Comparison of ENCODE assay signal across 7 mouse cellular contexts in the genomic region with DNA sequence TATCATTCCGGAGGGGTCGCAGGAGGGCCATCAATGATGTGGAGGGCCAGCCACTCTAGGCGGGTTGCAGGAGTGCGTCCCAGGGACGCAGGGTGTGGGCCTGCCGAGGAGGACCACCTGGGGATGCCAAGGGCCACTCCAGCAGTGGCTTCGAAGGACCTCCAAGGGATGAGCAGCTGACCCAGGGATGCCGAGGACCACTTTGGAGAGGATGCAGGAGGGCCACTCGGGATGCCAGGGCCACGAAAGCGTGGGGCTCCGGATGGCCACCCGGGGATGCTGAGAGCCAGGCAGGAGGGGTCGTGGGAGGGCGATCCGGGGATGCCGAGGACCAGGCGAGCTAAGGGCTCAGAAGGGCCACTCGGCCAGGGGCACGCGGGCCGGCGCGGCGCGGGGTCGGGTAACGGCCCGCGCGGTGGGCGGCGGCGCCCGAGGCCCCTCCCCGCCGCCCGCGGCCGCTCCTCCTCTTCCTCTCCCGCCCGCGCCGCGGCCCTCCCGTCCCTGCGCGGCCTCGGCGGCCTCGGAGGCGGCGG. TPM values are rescaled to one million over a fixed set of nuclear protein-coding genes. Genes with fewer than 3 reads are reported as not detected.
DNase-seq lines count a peak whose midpoint lies in the region; ATAC-seq and TF ChIP-seq lines count a peak whose summit lies in the region.

A gene (plus strand): TSS at position 530 of the 533 bp plus-strand sequence.

- no peaks in the 10 kb centered on the region for H3K9me3 ChIP-seq in forebrain, embryonic 10.5 days
- no peaks in the 10 kb centered on the region for H3K9me3 ChIP-seq in heart, postnatal 0 days (replicated peaks; ENCODE audit: control insufficient read depth, low read length)
- no peaks in the 10 kb centered on the region for H3K9me3 ChIP-seq in lung, embryonic 15.5 days

- peak; percentile 62 for ATAC-seq in heart, postnatal 0 days (ENCODE audit: insufficient read depth, low read depth)
- ATAC-seq in lung, embryonic 15.5 days (ENCODE audit: borderline replicate concordance, extremely low read depth, low FRiP score, low TSS enrichment): peak; percentile 78

- WGBS in forebrain, embryonic 10.5 days: 3% methylated on average over 31 of the region's 53 CpGs
- WGBS in heart, postnatal 0 days: 5% methylated on average over 13 of the region's 53 CpGs
- WGBS in lung, embryonic 15.5 days: 1% methylated on average over 18 of the region's 53 CpGs
- 3% methylated on average over 38 of the region's 53 CpGs for WGBS in olfactory bulb, adult 2 months

- peak within 1 kb of the TSS; percentile 88 for H3K9ac ChIP-seq in heart, postnatal 0 days (replicated peaks; ENCODE audit: low read depth, low read length)
- H3K9ac ChIP-seq in lung, embryonic 15.5 days: peak within 1 kb of the TSS; percentile 94

- no peak for TF ChIP-seq CTCF in brain, embryonic 14.5 days (IDR thresholded peaks at IDR 0.05; ENCODE audit: borderline replicate concordance, extremely low read depth, insufficient read depth, insufficient read length)
- TF ChIP-seq CTCF in heart, postnatal 0 days (IDR thresholded peaks at IDR 0.05; ENCODE audit: low read depth): no peak
- TF ChIP-seq CTCF in olfactory bulb, adult 2 months (IDR thresholded peaks at IDR 0.05; ENCODE audit: insufficient read depth, low read depth, low read length): no peak

- 0 out of 2 replicates have a peak, but pooled peaks cover 5% of the 10 kb centered on the region for H3K27me3 ChIP-seq in forebrain, embryonic 10.5 days (ENCODE audit: poor library complexity, severe bottlenecking)
- 0 out of 2 replicates have a peak, but pooled peaks cover 5% of the 10 kb centered on the region for H3K27me3 ChIP-seq in heart, postnatal 0 days (ENCODE audit: control insufficient read depth, insufficient read depth, low read length)
- no peaks in the 10 kb centered on the region for H3K27me3 ChIP-seq in lung, embryonic 15.5 days

- peaks cover 50% of the 10 kb centered on the region for H3K4me1 ChIP-seq in forebrain, embryonic 10.5 days
- H3K4me1 ChIP-seq in heart, postnatal 0 days (ENCODE audit: control insufficient read depth, insufficient read depth): peaks cover 33% of the 10 kb centered on the region
- H3K4me1 ChIP-seq in lung, embryonic 15.5 days: peaks cover 33% of the 10 kb centered on the region
- H3K4me1 ChIP-seq in olfactory bulb, adult 2 months (ENCODE audit: control insufficient read depth, insufficient read depth, low read length): peaks cover 46% of the 10 kb centered on the region

- peak; percentile 75 for DNase-seq in Muller cell, postnatal 12 days (ENCODE audit: inconsistent ontology term)
- DNase-seq in brain, embryonic 14.5 days (ENCODE audit: low read depth): peak; percentile 68
- peak; percentile 58 for DNase-seq in forebrain, embryonic 10.5 days (ENCODE audit: extremely low spot score, low spot score)
- peak; percentile 46 for DNase-seq in heart, postnatal 0 days (ENCODE audit: low spot score)
- DNase-seq in kidney, postnatal 4 days: peak; percentile 65 to 77

- TF ChIP-seq POLR2A in brain, embryonic 14.5 days (IDR thresholded peaks at IDR 0.05; ENCODE audit: borderline replicate concordance, extremely low read depth, insufficient read depth, insufficient read length, poor library complexity, severe bottlenecking): peak; percentile 70; the same call in 1 of the 2 replicates
- peak; percentile 15; the same call in 1 of the 2 replicates for TF ChIP-seq POLR2A in olfactory bulb, adult 2 months (IDR thresholded peaks at IDR 0.05; ENCODE audit: insufficient read depth, low read depth, low read length)

- peak within 1 kb of the TSS; percentile 98 for H3K27ac ChIP-seq in forebrain, embryonic 10.5 days
- H3K27ac ChIP-seq in heart, postnatal 0 days (ENCODE audit: low read depth): peak within 1 kb of the TSS; percentile 78
- peak within 1 kb of the TSS; percentile 69 for H3K27ac ChIP-seq in lung, embryonic 15.5 days
- H3K27ac ChIP-seq in olfactory bulb, adult 2 months (ENCODE audit: insufficient read depth, low read depth, low read length): peak within 1 kb of the TSS; percentile 52

- H3K4me2 ChIP-seq in heart, postnatal 0 days (ENCODE audit: low read depth, low read length): peak within 1 kb of the TSS; percentile 94
- H3K4me2 ChIP-seq in lung, embryonic 15.5 days: peak within 1 kb of the TSS; percentile 83

- H3K4me3 ChIP-seq in forebrain, embryonic 10.5 days: peak within 1 kb of the TSS; percentile 99
- peak within 1 kb of the TSS; percentile 83 for H3K4me3 ChIP-seq in heart, postnatal 0 days (ENCODE audit: low read depth, low read length)
- peak within 1 kb of the TSS; percentile 77 for H3K4me3 ChIP-seq in lung, embryonic 15.5 days
- H3K4me3 ChIP-seq in olfactory bulb, adult 2 months (ENCODE audit: insufficient read depth, low read depth, low read length): peak within 1 kb of the TSS; percentile 84

- H3K36me3 ChIP-seq in forebrain, embryonic 10.5 days (replicated peaks): peaks cover 33% of the 10 kb centered on the region
- no peaks in the 10 kb centered on the region for H3K36me3 ChIP-seq in heart, postnatal 0 days (replicated peaks; ENCODE audit: control insufficient read depth, insufficient read depth, low read length)
- H3K36me3 ChIP-seq in lung, embryonic 15.5 days: no peaks in the 10 kb centered on the region

- no peak for TF ChIP-seq EP300 in heart, postnatal 0 days (IDR thresholded peaks at IDR 0.05; ENCODE audit: low read depth)

RNA-seq across cellular contexts. Expression of the gene that starts here (rescaled TPM):
- 124 and 134 TPM in 2 replicates for polyA plus RNA-seq in brain, embryonic 14.5 days (2012; rRNA removed)
- polyA plus RNA-seq in forebrain, embryonic 10.5 days (2016; fragmentation: Nextera tagmentation; extraction: Ambion mirVana): 21.2 and 22.7 TPM in 2 replicates
- total RNA-seq in heart, postnatal 0 days (2014; rRNA removed; ENCODE audit: low replicate concordance): 26.3 and 32.0 TPM in 2 replicates
- 10.9 and 11.8 TPM in 2 replicates for polyA plus RNA-seq in heart, postnatal 0 days (2015; fragmentation: Nextera tagmentation; extraction: Ambion mirVana)
- polyA plus RNA-seq in lung, embryonic 15.5 days (2015; fragmentation: Nextera tagmentation; extraction: Ambion mirVana): 13.5 and 14.7 TPM in 2 replicates
- not detected in 2 replicates for polyA plus RNA-seq in olfactory bulb, adult 2 months (2012; ENCODE audit: insufficient read depth, insufficient read length, low replicate concordance, missing spikeins)

Comparison
In these comparisons a context has a peak if more than half of its experiments do, and no peak if none do; other contexts are left out.
1. Peak in every context shown above with its lines: DNase-seq, ATAC-seq, H3K4me3 ChIP-seq and H3K27ac ChIP-seq.